Mouse (Mus musculus) thymus, postnatal 0 days (tissue): ENCODE data around the gene Necab2. TPM values are rescaled to one million over a fixed set of nuclear protein-coding genes. Genes with fewer than 3 reads are reported as not detected.

Experiments used
- DNase-seq: peaks from one replicate; pipeline ENCODE4 v3.0.0-alpha.2; 2015; ENCODE audit warnings: low spot score
- polyA plus RNA-seq: library from polyadenylated mRNA; unstranded; fragments of >200 nt; fragmentation: Nextera tagmentation; extraction: Ambion mirVana; gene quantifications from 2 replicates; pipeline ENCODE4 v1.2.1, GENCODE M21; 2015

The Necab2 gene
- polyA plus RNA-seq: 0.12 TPM in 2 replicates

- peak; percentile 73 for DNase-seq
Measured at GRCm38 (mm10) chr8:119446211-119446989, at the start of gene Necab2. TSS of gene Necab2 (plus strand) at chr8:119446719.

GRCm38 (mm10) chr8:119398558-119398957 is 48.0 kb upstream of the Necab2 start:
- no peak for DNase-seq

GRCm38 (mm10) chr8:119399255-119399654 is 47.3 kb upstream of the Necab2 start:
- DNase-seq: no peak

GRCm38 (mm10) chr8:119400122-119400671 is 46.3 kb upstream of the Necab2 start:
- no peak for DNase-seq

GRCm38 (mm10) chr8:119400904-119401303 is 45.6 kb upstream of the Necab2 start:
- DNase-seq: no peak

GRCm38 (mm10) chr8:119403912-119404311 is 42.6 kb upstream of the Necab2 start:
- DNase-seq: no peak

- no peak for DNase-seq
Measured at GRCm38 (mm10) chr8:119404648-119405047, 41.9 kb upstream of the Necab2 start.

- no peak for DNase-seq
Measured at GRCm38 (mm10) chr8:119408311-119408710, 38.2 kb upstream of the Necab2 start.

- DNase-seq: no peak
Measured at GRCm38 (mm10) chr8:119412037-119412734, 34.3 kb upstream of the Necab2 start.

- DNase-seq: peak; percentile 84
Measured at GRCm38 (mm10) chr8:119412735-119413498, 33.6 kb upstream of the Necab2 start.

- no peak for DNase-seq
Measured at GRCm38 (mm10) chr8:119413605-119414004, 32.9 kb upstream of the Necab2 start.

GRCm38 (mm10) chr8:119420318-119420717 is 26.2 kb upstream of the Necab2 start:
- DNase-seq: no peak

GRCm38 (mm10) chr8:119421603-119422122 is 24.9 kb upstream of the Necab2 start:
- DNase-seq: no peak

GRCm38 (mm10) chr8:119422123-119422711 is 24.3 kb upstream of the Necab2 start:
- peak; percentile 43 for DNase-seq

- DNase-seq: peak; percentile 95
Measured at GRCm38 (mm10) chr8:119423631-119424141, 22.8 kb upstream of the Necab2 start.

GRCm38 (mm10) chr8:119424199-119424733 is 22.3 kb upstream of the Necab2 start:
- no peak for DNase-seq

GRCm38 (mm10) chr8:119424740-119425139 is 21.8 kb upstream of the Necab2 start:
- DNase-seq: peak; percentile 34

GRCm38 (mm10) chr8:119425533-119425932 is 21.0 kb upstream of the Necab2 start:
- peak; percentile 59 for DNase-seq

- DNase-seq: peak; percentile 43
Measured at GRCm38 (mm10) chr8:119426069-119426735, 20.3 kb upstream of the Necab2 start.
